Comparison of ENCODE assay signal across 16 mouse cellular contexts in the genomic region with DNA sequence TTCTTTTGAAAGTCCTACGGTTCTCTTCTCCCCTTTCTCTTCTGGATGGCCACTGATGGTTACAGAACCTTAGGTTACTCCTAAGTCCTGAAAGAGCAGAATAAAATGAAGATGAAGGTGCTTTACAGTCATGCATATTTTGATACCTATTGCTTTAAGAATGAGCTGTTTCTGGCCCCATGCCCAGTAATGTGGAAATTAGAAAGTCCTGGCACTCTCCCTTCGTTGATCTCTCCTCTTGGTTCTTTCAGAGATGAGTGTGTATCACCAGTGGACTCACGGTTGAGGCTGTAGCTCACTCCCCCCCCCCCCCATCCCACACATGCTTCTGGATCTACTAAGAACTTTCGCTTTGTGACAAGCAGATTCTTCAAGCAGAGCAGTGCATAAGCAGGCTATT.
DNase-seq lines count a peak whose midpoint lies in the region; ATAC-seq and TF ChIP-seq lines count a peak whose summit lies in the region.
"Had no signal": no experiment of that assay in that cellular context is flagged by ENCODE, and none has a peak within 500 bp of the region (broad histone marks: within the 10 kb centered on the region; RNA-seq: fewer than 3 reads in every experiment).

No protein-coding gene starts in this region.

- ATAC-seq in forebrain, embryonic 14.5 days: no peak
- ATAC-seq in forebrain, embryonic 15.5 days (replicated peaks): no peak
- no peak for ATAC-seq in lung, embryonic 14.5 days (ENCODE audit: insufficient read depth)
- ATAC-seq: liver, postnatal 0 days had no signal

- H3K27me3 ChIP-seq in forebrain, embryonic 14.5 days (replicated peaks; ENCODE audit: control insufficient read depth, insufficient read depth, low read length): no peaks in the 10 kb centered on the region
- no peaks in the 10 kb centered on the region for H3K27me3 ChIP-seq in forebrain, embryonic 15.5 days
- H3K27me3 ChIP-seq in lung, embryonic 14.5 days (ENCODE audit: insufficient read depth, low read length): no peaks in the 10 kb centered on the region
- H3K27me3 ChIP-seq: forebrain, embryonic 12.5 days; neural tube, embryonic 12.5 days had no signal

- H3K9ac ChIP-seq in forebrain, embryonic 14.5 days (ENCODE audit: low read length): no peak overlapping the region
- H3K9ac ChIP-seq in forebrain, embryonic 15.5 days (replicated peaks): no peak overlapping the region
- no peak overlapping the region for H3K9ac ChIP-seq in lung, embryonic 14.5 days
- H3K9ac ChIP-seq: forebrain, embryonic 12.5 days; liver, postnatal 0 days; neural tube, embryonic 12.5 days had no signal

- no peaks in the 10 kb centered on the region for H3K9me3 ChIP-seq in forebrain, embryonic 14.5 days (replicated peaks; ENCODE audit: control insufficient read depth, low read length)
- H3K9me3 ChIP-seq in forebrain, embryonic 15.5 days: no peaks in the 10 kb centered on the region
- H3K9me3 ChIP-seq in lung, embryonic 14.5 days (ENCODE audit: low read depth, low read length): no peaks in the 10 kb centered on the region
- H3K9me3 ChIP-seq: forebrain, embryonic 12.5 days; neural tube, embryonic 12.5 days had no signal

- DNase-seq in forebrain, embryonic 14.5 days (ENCODE audit: low spot score): peak; percentile 39
- DNase-seq in lung, embryonic 14.5 days: peak; percentile 33
- no peak for DNase-seq in lung, postnatal 4 days
- DNase-seq in MN1 (ENCODE audit: low spot score): peak; percentile 32
- DNase-seq in adrenal gland, postnatal 14 days: peak; percentile 39
- no peak for DNase-seq in c-Kit-positive CD71-positive TER-119-positive erythroid progenitor cells, embryonic 14.5 days (ENCODE audit: low spot score)
- DNase-seq: cerebellum, adult 2 months; gastrocnemius, postnatal 25 days; heart, postnatal 36 days; kidney, adult 2 months; liver; liver, postnatal 0 days; right cerebral cortex, postnatal 25 days had no signal

- no peak for TF ChIP-seq CTCF in lung, embryonic 14.5 days (IDR thresholded peaks at IDR 0.05; ENCODE audit: low read depth)

- 44% methylated on average over 4 of the region's 4 CpGs for WGBS in forebrain, embryonic 14.5 days
- WGBS in forebrain, embryonic 15.5 days: 44% methylated on average over 4 of the region's 4 CpGs
- 50% methylated on average over 4 of the region's 4 CpGs for WGBS in lung, embryonic 14.5 days

- H3K4me2 ChIP-seq in forebrain, embryonic 14.5 days (ENCODE audit: low read length): no peak overlapping the region
- no peak overlapping the region for H3K4me2 ChIP-seq in forebrain, embryonic 15.5 days (replicated peaks)
- no peak overlapping the region for H3K4me2 ChIP-seq in lung, embryonic 14.5 days
- H3K4me2 ChIP-seq: forebrain, embryonic 12.5 days; neural tube, embryonic 12.5 days had no signal

- H3K4me1 ChIP-seq in forebrain, embryonic 14.5 days (ENCODE audit: control insufficient read depth, insufficient read depth, low read length): 0 out of 2 replicates have a peak, but pooled peaks cover 4% of the 10 kb centered on the region
- 0 out of 2 replicates have a peak, but pooled peaks cover 9% of the 10 kb centered on the region for H3K4me1 ChIP-seq in forebrain, embryonic 15.5 days
- no peaks in the 10 kb centered on the region for H3K4me1 ChIP-seq in lung, embryonic 14.5 days (ENCODE audit: insufficient read depth)

- H3K27ac ChIP-seq in forebrain, embryonic 14.5 days (ENCODE audit: low read depth, low read length): no peak overlapping the region
- H3K27ac ChIP-seq in forebrain, embryonic 15.5 days (replicated peaks): no peak overlapping the region
- H3K27ac ChIP-seq in lung, embryonic 14.5 days (ENCODE audit: low read depth): no peak overlapping the region
- H3K27ac ChIP-seq: forebrain, embryonic 12.5 days; neural tube, embryonic 12.5 days had no signal

- H3K4me3 ChIP-seq in forebrain, embryonic 14.5 days (ENCODE audit: low read depth, low read length): no peak overlapping the region
- H3K4me3 ChIP-seq in forebrain, embryonic 15.5 days: no peak overlapping the region
- no peak overlapping the region for H3K4me3 ChIP-seq in lung, embryonic 14.5 days (ENCODE audit: low read depth, low read length)
- H3K4me3 ChIP-seq: forebrain, embryonic 12.5 days; neural tube, embryonic 12.5 days had no signal

- no peaks in the 10 kb centered on the region for H3K36me3 ChIP-seq in forebrain, embryonic 14.5 days (ENCODE audit: control insufficient read depth, insufficient read depth, low read length)
- H3K36me3 ChIP-seq in forebrain, embryonic 15.5 days: no peaks in the 10 kb centered on the region
- no peaks in the 10 kb centered on the region for H3K36me3 ChIP-seq in lung, embryonic 14.5 days (ENCODE audit: insufficient read depth)
- H3K36me3 ChIP-seq: forebrain, embryonic 12.5 days; neural tube, embryonic 12.5 days had no signal

Comparison
In these comparisons a context has a peak if more than half of its experiments do, and no peak if none do; other contexts are left out.
1. DNase-seq: peak in forebrain, embryonic 14.5 days (single experiment), lung, embryonic 14.5 days (single experiment), MN1 (single experiment) and adrenal gland, postnatal 14 days (single experiment); none in lung, postnatal 4 days (0 of 2) and c-Kit-positive CD71-positive TER-119-positive erythroid progenitor cells, embryonic 14.5 days (single experiment).